Mouse (Mus musculus): Measurements from ENCODE around the gene Hebp1. TPM values are rescaled to one million over a fixed set of nuclear protein-coding genes. Genes with fewer than 3 reads are reported as not detected.

Hebp1 gene
- polyA plus RNA-seq, 1 experiment: 34.1 TPM

DNA sequence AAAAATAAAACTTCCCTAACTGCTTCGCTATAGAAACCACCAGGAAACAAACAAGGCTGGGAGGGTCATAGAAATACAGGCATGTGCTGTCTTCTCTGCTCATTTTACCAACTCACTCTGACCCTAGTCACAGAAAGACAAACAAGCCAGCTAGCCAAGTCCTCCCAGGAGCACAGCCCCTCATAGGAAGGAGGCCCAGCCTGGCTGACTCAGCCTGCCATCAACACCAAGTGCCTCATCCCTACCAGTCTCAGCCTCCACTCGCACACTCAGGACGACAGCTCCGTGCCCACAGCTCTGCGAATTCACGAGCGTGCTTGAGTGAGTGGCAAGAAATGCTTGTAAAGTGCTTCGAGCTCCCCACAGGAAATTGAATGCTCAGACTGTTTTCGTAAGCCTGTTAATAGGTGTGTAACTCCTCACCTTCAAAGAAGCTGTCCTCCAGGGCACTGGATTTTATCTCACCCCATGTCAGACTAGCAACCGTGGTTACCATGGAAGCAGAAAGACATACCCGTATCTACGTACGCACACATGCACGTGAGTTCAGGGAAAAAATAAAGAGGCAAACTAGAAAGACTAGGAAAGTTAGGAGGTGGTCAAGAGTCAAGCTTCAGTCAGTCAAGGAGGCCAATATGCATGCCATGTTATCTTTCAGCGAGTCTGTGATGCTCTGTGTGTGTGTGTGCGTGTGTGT, 56.2 kb downstream of the Hebp1 start:
- no peaks in the 10 kb centered on the region for H3K4me1 ChIP-seq (replicated peaks; ENCODE audit: control insufficient read depth, insufficient read depth, low read length)
- H3K4me3 ChIP-seq (ENCODE audit: control insufficient read depth, insufficient read depth, low read length): no peak overlapping the region
- TF ChIP-seq POLR2A (IDR thresholded peaks at IDR 0.05; ENCODE audit: control insufficient read depth, extremely low read depth, insufficient read depth, low read length, poor library complexity) (no peak), CTCF (IDR thresholded peaks at IDR 0.05; ENCODE audit: borderline replicate concordance, control insufficient read depth, extremely low read depth, insufficient read depth, low read length, poor library complexity) (no peak)
- H3K36me3 ChIP-seq (ENCODE audit: control insufficient read depth, insufficient read depth, low read length): no peaks in the 10 kb centered on the region
- no peak overlapping the region for H3K27ac ChIP-seq (ENCODE audit: control insufficient read depth, insufficient read depth, low read length)
- no peak for DNase-seq
- WGBS: 88% methylated on average over 16 of the region's 16 CpGs
- H3K27me3 ChIP-seq (ENCODE audit: control insufficient read depth, insufficient read depth, low read length): no peaks in the 10 kb centered on the region

DNA sequence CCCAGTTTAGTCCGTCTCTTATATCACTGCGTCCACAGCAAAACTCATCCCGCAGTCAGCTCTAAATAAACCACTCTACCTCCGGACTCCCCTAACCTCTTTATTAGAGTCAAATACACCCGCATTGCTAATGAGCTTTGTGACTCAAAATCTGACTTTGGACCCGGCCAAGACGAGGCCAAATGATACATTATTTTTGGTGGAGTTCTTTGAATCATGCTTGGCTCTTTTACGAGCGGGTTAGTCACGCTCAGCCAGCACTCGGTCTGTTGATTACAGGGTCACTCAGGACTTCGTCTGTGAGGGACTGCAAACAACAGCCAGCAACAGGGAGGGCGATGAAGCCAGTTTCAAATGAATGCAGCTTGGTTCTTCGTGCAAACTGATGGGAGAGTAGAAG, 59.1 kb downstream of the Hebp1 start:
- Histone ChIP-seq H3K36me3 (ENCODE audit: control insufficient read depth, insufficient read depth, low read length) (no peaks in the 10 kb centered on the region), H3K27ac (ENCODE audit: control insufficient read depth, insufficient read depth, low read length) (no peak overlapping the region), H3K4me3 (ENCODE audit: control insufficient read depth, insufficient read depth, low read length) (no peak overlapping the region), H3K27me3 (ENCODE audit: control insufficient read depth, insufficient read depth, low read length) (no peaks in the 10 kb centered on the region), H3K4me1 (replicated peaks; ENCODE audit: control insufficient read depth, insufficient read depth, low read length) (no peaks in the 10 kb centered on the region)
- 96% methylated on average over 14 of the region's 14 CpGs for WGBS
- TF ChIP-seq POLR2A (IDR thresholded peaks at IDR 0.05; ENCODE audit: control insufficient read depth, extremely low read depth, insufficient read depth, low read length, poor library complexity): no peak
- no peak for TF ChIP-seq CTCF (IDR thresholded peaks at IDR 0.05; ENCODE audit: borderline replicate concordance, control insufficient read depth, extremely low read depth, insufficient read depth, low read length, poor library complexity)
- DNase-seq: no peak

DNA sequence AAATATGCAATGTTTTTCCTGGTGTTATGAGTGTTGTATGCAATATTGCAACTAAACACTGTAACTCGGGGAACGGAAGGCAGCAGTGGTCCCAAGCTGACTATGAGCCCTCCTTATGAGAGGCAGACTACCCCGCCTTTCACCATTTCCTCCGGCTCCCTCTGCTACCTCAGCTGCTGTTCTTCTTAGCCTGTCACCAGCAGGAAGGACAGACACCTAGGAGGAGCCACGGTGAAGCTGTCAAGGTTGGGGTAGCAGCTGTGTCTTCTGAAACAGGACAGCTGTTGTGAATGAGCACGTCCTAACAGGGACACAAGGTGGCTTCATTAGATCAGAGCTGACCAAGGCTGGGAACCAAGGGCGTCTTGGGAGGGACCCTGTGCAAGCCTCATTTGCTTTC, 59.6 kb downstream of the Hebp1 start:
- no peaks in the 10 kb centered on the region for H3K36me3 ChIP-seq (ENCODE audit: control insufficient read depth, insufficient read depth, low read length)
- no peak overlapping the region for H3K27ac ChIP-seq (ENCODE audit: control insufficient read depth, insufficient read depth, low read length)
- H3K4me1 ChIP-seq (replicated peaks; ENCODE audit: control insufficient read depth, insufficient read depth, low read length): no peaks in the 10 kb centered on the region
- TF ChIP-seq CTCF (IDR thresholded peaks at IDR 0.05; ENCODE audit: borderline replicate concordance, control insufficient read depth, extremely low read depth, insufficient read depth, low read length, poor library complexity) (no peak), POLR2A (IDR thresholded peaks at IDR 0.05; ENCODE audit: control insufficient read depth, extremely low read depth, insufficient read depth, low read length, poor library complexity) (no peak)
- no peak overlapping the region for H3K4me3 ChIP-seq (ENCODE audit: control insufficient read depth, insufficient read depth, low read length)
- no peaks in the 10 kb centered on the region for H3K27me3 ChIP-seq (ENCODE audit: control insufficient read depth, insufficient read depth, low read length)
- WGBS: 61% methylated on average over 7 of the region's 7 CpGs
- no peak for DNase-seq

DNA sequence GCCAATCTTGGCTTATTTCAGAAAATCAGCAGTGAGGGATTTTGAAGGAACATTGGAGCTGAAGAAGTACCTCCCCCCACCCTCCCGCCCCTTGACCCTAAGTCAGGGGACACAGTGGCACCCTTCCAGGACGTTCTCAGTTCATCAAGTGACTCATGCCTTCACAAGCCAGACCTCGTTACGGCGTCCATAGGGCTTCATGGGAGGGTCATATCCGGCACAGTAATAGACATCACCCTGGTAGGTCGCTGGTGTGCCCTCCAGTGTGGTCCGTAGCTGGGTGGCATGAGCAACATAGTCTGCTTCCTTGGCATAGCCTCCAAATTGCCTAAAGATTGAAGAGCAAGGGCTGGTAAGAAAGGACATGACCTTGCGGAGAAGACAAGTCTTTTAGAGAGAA, 60.1 kb downstream of the Hebp1 start:
- Histone ChIP-seq H3K27ac (ENCODE audit: control insufficient read depth, insufficient read depth, low read length) (no peak overlapping the region), H3K36me3 (ENCODE audit: control insufficient read depth, insufficient read depth, low read length) (no peaks in the 10 kb centered on the region), H3K4me3 (ENCODE audit: control insufficient read depth, insufficient read depth, low read length) (no peak overlapping the region), H3K4me1 (replicated peaks; ENCODE audit: control insufficient read depth, insufficient read depth, low read length) (no peaks in the 10 kb centered on the region), H3K27me3 (ENCODE audit: control insufficient read depth, insufficient read depth, low read length) (no peaks in the 10 kb centered on the region)
- TF ChIP-seq CTCF (IDR thresholded peaks at IDR 0.05; ENCODE audit: borderline replicate concordance, control insufficient read depth, extremely low read depth, insufficient read depth, low read length, poor library complexity): no peak
- no peak for TF ChIP-seq POLR2A (IDR thresholded peaks at IDR 0.05; ENCODE audit: control insufficient read depth, extremely low read depth, insufficient read depth, low read length, poor library complexity)
- no peak for DNase-seq
- 96% methylated on average over 9 of the region's 9 CpGs for WGBS

DNA sequence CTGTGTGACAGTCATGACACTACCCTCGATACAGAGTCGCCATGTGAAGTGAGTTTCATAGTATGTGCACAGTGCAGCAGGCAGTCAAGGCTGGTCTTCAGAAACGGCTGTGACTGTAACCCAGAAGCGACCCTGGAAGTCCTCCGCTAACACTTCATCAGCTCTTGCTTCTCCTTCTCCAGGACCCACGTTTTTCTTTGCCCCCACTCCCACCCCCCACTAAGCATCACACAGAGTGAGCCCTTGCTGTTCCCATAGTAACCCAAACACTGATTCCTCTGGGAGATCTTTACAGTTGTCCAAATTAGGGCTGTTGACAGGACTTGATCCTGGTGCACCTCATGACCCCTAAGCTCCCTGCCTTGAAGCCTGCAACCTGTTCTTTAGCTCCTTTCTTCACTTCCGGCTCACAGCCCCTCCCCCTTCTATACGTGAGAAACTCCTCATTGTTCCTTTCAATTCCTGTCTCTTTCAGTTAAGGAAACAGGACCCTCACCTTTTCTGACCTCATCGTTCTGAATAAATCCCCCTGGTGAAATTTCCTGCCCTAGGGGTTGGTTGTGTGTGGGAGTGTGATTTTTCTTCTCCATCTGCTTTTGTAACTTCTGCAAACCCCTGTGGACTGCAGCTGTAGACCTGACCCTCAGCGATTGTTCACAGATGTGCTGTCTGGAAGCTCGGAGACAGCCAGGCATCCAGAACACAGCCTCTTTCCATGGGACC, 61.2 kb downstream of the Hebp1 start:
- no peaks in the 10 kb centered on the region for H3K36me3 ChIP-seq (ENCODE audit: control insufficient read depth, insufficient read depth, low read length)
- H3K4me3 ChIP-seq (ENCODE audit: control insufficient read depth, insufficient read depth, low read length): no peak overlapping the region
- no peak overlapping the region for H3K27ac ChIP-seq (ENCODE audit: control insufficient read depth, insufficient read depth, low read length)
- no peak for DNase-seq
- 71% methylated on average over 11 of the region's 11 CpGs for WGBS
- TF ChIP-seq POLR2A (IDR thresholded peaks at IDR 0.05; ENCODE audit: control insufficient read depth, extremely low read depth, insufficient read depth, low read length, poor library complexity) (no peak), CTCF (IDR thresholded peaks at IDR 0.05; ENCODE audit: borderline replicate concordance, control insufficient read depth, extremely low read depth, insufficient read depth, low read length, poor library complexity) (no peak)
- H3K27me3 ChIP-seq (ENCODE audit: control insufficient read depth, insufficient read depth, low read length): no peaks in the 10 kb centered on the region
- no peaks in the 10 kb centered on the region for H3K4me1 ChIP-seq (replicated peaks; ENCODE audit: control insufficient read depth, insufficient read depth, low read length)

DNA sequence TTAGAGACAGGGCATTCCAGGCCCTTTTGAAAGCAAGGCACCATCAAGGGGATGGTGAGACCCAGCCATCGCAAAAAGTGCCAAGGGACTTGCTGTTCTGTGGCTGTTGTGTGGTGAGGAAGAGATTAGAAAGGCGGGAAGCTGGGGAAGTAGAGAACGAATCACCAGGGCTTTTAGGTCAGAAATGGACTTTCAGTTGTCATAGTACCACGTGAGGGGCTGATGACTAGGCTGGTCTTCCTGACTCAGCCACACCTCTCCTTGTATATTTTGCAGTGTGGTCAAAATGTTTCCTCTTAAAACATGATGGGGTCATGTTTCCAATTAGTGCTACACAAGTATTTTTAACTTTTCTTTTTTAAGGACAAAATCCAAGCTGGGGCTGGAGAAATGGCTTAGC, 62.1 kb downstream of the Hebp1 start:
- TF ChIP-seq POLR2A (IDR thresholded peaks at IDR 0.05; ENCODE audit: control insufficient read depth, extremely low read depth, insufficient read depth, low read length, poor library complexity) (no peak), CTCF (IDR thresholded peaks at IDR 0.05; ENCODE audit: borderline replicate concordance, control insufficient read depth, extremely low read depth, insufficient read depth, low read length, poor library complexity) (no peak)
- DNase-seq: no peak
- Histone ChIP-seq H3K27me3 (ENCODE audit: control insufficient read depth, insufficient read depth, low read length) (no peaks in the 10 kb centered on the region), H3K4me1 (replicated peaks; ENCODE audit: control insufficient read depth, insufficient read depth, low read length) (no peaks in the 10 kb centered on the region), H3K27ac (ENCODE audit: control insufficient read depth, insufficient read depth, low read length) (no peak overlapping the region), H3K36me3 (ENCODE audit: control insufficient read depth, insufficient read depth, low read length) (no peaks in the 10 kb centered on the region), H3K4me3 (ENCODE audit: control insufficient read depth, insufficient read depth, low read length) (no peak overlapping the region)
- 44% methylated on average over 4 of the region's 4 CpGs for WGBS
